Mouse (Mus musculus) CD4-positive helper T cell, adult 2 months (primary cell): Measurements from ENCODE around the gene Adamts17.

Source experiments
- DNase-seq: peaks from one replicate; pipeline ENCODE4 v3.0.0-alpha.2; 2012; ENCODE audit warnings: low read depth, missing footprints, low spot score

Adamts17 gene

GRCm38 (mm10) chr7:66969199-66969598 is 129.7 kb downstream of the Adamts17 start:
- no peak for DNase-seq

GRCm38 (mm10) chr7:66970235-66970634 is 130.7 kb downstream of the Adamts17 start:
- no peak for DNase-seq

GRCm38 (mm10) chr7:66970974-66971373 is 131.4 kb downstream of the Adamts17 start:
- DNase-seq: no peak

GRCm38 (mm10) chr7:66974859-66975258 is 135.3 kb downstream of the Adamts17 start:
- DNase-seq: no peak

- DNase-seq: no peak
Observed at GRCm38 (mm10) chr7:66976371-66976770, 136.8 kb downstream of the Adamts17 start.

- no peak for DNase-seq
Observed at GRCm38 (mm10) chr7:66981591-66981990, 142.1 kb downstream of the Adamts17 start.

GRCm38 (mm10) chr7:66982084-66982483 is 142.5 kb downstream of the Adamts17 start:
- no peak for DNase-seq

GRCm38 (mm10) chr7:66987671-66988070 is 148.1 kb downstream of the Adamts17 start:
- no peak for DNase-seq

GRCm38 (mm10) chr7:66988441-66988840 is 148.9 kb downstream of the Adamts17 start:
- DNase-seq: no peak

GRCm38 (mm10) chr7:66989357-66990045 is 150.0 kb downstream of the Adamts17 start:
- DNase-seq: no peak

GRCm38 (mm10) chr7:66998821-66999220 is 159.3 kb downstream of the Adamts17 start:
- DNase-seq: no peak

- DNase-seq: no peak
Observed at GRCm38 (mm10) chr7:67003648-67004047, 164.1 kb downstream of the Adamts17 start.

- no peak for DNase-seq
Observed at GRCm38 (mm10) chr7:67004220-67004619, 164.7 kb downstream of the Adamts17 start.

GRCm38 (mm10) chr7:67009841-67010240 is 170.3 kb downstream of the Adamts17 start:
- no peak for DNase-seq

- DNase-seq: no peak
Observed at GRCm38 (mm10) chr7:67012011-67012751, 172.6 kb downstream of the Adamts17 start.

GRCm38 (mm10) chr7:67013211-67013895 is 173.8 kb downstream of the Adamts17 start:
- no peak for DNase-seq

GRCm38 (mm10) chr7:67019937-67020336 is 180.4 kb downstream of the Adamts17 start:
- no peak for DNase-seq

- DNase-seq: no peak
Observed at GRCm38 (mm10) chr7:67026114-67027070, 186.9 kb downstream of the Adamts17 start.

- DNase-seq: no peak
Observed at GRCm38 (mm10) chr7:67027216-67027615, 187.7 kb downstream of the Adamts17 start.

GRCm38 (mm10) chr7:67027696-67028095 is 188.2 kb downstream of the Adamts17 start:
- DNase-seq: no peak

- no peak for DNase-seq
Observed at GRCm38 (mm10) chr7:67028902-67029301, 189.4 kb downstream of the Adamts17 start.
